Mouse (Mus musculus) adipocyte (in vitro differentiated cells): Measurements from ENCODE around the gene Slc25a44.
"Not testable (repeated sequence)": the region's sequence is repeated elsewhere in the genome, so short reads cannot be mapped to it uniquely, and the experiment has no call there.

ENCODE experiments used
- DNase-seq: peaks from one replicate; pipeline ENCODE4 v3.0.0-alpha.2; 2016; ENCODE audit warnings: low spot score

Gene Slc25a44

DNA sequence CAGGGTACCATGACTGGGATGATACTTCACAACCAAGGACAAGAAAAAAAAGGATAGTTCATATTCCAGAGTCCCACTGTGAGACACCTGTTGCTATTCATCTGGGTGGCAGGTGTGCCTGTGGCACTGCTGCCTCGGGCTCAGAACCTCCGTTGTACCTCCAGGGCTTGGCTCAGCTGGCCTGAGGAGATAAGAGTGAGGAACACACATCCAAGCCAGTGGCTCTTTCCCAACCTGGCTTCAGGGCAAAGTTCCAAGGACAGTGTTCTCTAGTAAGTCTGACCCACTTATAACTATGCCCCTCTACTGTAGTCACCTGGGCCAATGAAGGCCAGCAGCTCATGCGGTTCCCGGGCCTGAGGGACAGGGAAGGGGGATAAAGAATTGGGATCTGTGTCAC is 13.3 kb downstream of the Slc25a44 start:
- no peak for DNase-seq

DNA sequence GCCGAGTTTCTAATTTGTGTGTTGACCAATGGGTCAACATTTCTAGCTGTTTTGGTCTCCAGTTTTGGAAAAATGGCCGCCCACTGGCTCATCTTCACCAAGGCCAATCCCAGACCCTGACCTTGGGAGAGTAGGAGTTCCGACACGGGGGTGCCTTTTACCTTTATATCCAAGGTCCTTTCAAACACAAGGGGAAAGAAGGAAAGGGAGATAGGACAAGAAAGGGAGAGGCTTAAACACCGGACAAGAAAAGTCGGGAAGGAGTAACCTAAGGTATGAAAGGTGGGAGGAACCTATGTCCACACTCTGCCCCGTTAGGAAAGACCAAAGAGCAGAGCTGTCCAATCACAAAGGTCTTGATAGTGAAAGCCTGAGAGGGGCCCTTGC is 14.3 kb downstream of the Slc25a44 start:
- DNase-seq = no peak

DNA sequence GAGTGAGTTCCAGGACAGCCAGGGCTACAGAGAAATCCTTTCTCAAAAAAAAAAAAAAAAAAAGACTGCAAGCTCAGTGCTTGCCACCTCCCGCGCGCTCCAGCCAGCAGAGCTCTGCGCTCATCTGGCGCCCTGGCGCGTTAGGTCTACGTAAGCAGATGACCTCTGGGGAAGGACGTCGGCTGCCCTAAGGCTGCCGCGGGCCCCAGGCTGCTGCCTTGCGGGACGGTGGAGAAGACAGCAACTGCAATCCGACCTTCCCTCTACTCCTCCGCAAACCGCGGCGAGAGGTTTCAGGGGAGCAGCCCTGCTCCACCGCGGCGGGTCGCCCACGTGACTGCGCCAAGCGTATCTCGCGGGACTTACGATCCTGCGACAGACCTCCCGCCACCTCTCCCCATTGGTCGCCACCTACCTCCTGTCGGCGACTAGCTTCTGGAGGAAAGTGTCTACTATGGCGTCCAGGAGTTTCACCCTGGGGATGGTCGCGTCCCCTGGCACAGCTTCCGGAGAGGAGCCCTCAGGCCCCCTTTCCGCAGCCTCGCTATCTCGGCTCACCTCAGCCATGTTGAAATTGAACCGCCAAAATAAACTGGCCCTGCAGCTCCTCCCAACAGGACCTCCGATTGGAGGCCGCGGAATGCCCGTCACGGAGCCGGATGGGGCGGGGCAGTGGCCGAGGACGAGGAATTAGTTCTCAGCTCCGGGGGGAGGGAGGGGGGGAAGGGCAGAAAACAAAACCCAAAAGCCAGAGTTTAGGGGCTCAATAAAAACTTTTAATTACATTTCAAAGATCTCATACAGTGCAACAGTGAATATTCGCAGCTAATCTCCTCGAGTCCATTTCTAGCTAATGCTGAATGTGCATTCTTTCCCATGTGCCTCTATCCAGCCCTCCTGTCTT is 14.9 kb downstream of the Slc25a44 start, which contains the start of gene Pmf1:
Gene Pmf1 (minus strand): TSS at position 591 of the 904 bp plus-strand sequence.
- peak; percentile 90 for DNase-seq

DNA sequence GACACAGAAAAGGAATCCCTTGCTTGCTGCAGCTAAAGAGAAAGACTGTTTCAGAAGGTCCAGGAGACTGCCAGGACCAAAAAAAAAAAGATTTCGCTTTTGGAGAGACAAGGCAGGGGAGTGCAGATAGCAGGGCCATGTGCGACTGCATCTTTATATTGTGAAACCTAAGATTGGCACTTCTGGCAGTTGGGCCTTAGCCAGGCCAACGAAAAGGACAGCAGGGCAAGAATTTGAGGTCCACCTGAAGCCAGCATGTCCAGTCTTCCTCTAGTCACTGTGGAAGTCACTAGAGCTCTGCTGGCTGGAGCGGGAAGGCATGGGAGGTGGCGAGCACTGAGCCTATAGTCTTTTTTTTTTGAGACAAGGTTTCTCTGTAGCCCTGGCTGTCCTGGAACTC is 16.0 kb downstream of the Slc25a44 start:
- DNase-seq = peak; percentile 60

DNA sequence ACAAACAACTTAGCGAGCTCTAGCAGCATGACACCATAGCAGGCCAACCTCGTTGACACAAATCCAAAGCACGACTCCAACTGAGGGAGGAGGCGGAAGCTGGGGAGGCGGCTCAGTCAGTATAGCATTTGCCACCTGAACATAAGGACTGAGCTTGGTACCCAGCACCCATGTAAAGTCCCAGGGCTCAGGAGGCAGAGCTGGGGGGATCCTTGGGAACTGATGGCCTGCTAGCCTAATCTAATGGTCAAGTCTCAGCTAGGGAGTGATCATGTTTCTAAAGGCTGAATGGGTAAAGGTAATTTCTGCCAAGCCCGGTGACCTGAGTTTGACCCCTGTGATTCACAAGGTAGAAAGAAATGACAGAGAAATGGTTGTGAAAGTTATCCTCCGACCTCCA is 17.4 kb downstream of the Slc25a44 start:
- peak; percentile 8 for DNase-seq

DNA sequence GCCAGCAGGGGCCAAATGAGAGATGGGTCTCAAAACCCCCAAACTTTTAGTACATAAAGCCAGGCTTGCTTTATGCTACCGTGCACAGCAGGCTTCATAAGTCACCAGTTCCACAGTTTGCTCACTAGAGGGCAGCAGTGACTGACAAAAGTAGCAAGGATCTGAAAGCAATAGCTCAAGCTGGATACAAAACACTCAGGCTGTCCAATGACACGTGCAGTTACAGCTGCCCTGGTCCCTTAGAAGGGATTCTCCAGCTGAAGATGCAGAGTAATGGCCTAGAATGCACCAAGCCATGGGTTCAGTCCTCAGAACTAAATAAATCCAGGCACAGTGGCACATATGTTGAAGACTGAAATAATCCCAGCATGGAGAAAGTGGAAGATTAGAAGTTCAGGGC is 17.8 kb downstream of the Slc25a44 start:
- peak; percentile 92 for DNase-seq

DNA sequence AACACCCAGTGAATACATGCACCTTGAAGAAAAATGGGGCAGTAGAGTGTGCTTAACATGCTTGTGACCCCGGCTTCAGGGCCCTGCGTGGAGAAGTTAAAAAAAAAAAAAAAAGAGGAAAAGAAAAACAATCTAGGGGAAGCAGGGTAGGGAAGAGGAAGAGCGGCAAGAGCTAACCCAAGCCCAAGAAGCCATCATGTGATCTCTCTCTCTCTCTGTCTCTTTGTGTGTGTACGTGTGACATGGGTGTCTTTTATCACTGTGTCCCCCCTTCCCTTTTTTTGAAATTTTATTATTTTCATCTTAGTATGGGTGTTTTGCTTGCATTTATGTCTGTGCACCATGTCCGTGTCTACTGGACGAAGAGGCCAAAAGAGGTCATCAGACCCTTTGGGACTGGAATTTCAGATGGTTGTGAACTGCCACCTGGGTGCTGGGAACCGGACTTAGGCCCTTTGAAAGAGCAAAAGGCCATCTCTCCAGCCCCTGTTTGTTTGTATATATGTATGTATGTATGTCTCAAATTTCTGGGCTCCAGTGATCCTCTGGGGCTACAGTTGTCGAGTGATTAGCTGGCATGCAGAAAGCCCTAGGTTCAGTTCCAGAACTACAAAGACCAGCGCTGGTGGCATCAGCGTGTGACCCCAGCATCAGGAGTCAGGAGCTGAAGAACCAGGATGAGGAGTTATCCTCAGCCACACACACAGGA is 21.3 kb downstream of the Slc25a44 start:
- no peak for DNase-seq

DNA sequence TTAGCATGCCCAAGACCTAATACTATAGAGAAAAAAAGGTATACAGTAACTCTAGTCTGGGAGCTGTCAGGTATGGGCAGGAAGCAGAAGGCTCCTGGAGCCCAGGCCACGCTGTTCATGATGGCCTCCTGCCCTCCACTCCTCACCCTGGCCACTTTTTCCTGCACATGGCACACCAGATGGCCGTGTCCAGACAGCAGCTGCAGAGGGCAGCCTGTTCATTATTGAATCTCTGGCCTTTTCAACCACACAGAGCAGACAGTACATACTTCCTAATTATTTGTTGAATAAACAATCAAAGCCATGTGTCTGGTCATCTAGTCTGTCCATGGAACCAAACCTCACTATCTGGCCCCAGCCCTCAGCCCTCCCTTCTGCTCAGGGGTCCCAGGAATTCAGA is 26.3 kb downstream of the Slc25a44 start:
- no peak for DNase-seq

DNA sequence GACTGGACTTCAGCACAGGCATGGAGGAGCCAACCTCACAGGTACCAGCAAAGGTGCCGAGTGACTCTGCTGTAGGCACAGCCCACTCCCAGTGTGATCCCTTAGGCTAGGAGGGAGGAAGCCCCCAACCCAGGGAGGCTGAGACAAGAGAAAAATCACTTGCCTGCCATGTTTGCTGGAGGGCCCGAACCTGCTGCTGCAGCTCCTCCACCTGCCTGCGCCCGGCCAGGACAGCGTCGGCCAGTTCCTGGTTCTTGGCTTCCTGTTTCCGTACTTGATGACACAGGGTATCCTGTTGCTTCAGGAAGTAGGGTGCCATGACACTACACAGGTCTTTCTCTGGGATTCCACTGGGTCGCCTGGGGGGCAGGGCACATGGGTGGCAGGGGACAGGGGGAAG is 29.2 kb downstream of the Slc25a44 start:
- no peak for DNase-seq

DNA sequence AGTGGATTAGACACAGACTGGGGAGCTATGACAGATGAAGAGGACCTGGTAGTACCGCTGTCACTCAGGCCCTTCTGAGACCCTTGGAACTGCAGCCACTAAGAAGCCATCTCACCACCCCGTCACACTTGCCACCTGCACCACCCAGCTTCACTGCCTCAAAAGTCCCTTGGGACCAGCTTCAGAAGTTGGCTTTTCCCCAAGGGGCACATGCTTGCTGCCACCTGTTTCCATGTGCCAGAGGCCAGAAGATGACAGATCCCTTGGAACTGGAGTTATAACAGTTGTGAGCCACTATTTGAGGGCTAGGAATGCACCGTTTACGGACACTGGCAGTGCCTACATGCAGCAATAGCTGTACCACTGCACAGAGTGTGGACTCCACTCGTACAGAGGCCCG is 29.7 kb downstream of the Slc25a44 start:
- no peak for DNase-seq

DNA sequence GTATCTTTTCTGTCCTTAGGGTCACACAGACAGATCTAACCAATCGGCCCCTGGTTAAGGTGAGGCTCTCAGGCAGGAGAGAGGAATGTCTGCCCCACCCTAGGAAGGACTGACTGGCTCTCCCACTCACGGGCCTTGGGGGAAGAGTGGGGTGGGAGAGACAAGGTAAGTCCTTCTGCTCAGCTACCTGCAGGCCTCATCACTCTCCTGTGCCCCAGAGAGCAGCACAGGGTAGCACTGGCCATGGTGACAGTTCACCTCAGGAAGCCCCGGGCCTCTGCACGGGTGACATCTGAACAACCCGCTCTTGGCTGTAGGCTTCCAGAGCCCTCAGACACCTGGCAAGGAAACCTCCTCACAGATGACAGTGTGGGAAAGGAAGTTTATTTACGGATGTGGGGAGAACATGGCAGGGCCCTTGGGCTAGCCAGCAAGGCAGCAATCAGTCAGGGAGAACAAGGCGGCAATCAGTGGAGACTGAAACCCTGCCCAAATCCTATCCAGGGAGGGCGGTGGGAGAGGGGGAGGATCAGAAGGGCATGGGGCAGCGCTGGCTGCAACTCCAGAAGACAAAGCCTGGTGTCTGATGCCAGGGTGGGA is 31.1 kb downstream of the Slc25a44 start:
- DNase-seq = no peak

DNA sequence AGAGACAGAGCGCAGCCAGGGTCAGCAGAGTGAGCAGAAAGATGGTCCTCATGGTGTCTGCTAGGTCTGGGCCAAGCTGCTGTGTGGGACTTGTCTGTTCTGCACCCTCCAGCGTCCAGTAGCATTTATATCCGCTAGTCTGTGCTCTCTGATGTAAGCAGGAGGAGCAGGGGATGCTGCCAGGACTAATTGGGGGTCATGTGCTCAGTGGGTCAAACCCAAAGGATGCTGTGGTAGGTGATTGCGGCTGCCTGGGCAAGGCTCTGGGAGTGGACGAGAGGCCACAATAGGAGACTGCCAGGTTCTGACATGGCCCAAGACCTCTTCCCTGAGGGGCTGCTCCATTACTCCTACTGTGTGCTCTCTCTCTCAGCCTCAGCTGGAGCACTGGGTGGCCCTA is 40.6 kb downstream of the Slc25a44 start, which contains the start of gene Bglap:
Gene Bglap (minus strand): TSS at position 101 of the 400 bp plus-strand sequence.
- DNase-seq = no peak

DNA sequence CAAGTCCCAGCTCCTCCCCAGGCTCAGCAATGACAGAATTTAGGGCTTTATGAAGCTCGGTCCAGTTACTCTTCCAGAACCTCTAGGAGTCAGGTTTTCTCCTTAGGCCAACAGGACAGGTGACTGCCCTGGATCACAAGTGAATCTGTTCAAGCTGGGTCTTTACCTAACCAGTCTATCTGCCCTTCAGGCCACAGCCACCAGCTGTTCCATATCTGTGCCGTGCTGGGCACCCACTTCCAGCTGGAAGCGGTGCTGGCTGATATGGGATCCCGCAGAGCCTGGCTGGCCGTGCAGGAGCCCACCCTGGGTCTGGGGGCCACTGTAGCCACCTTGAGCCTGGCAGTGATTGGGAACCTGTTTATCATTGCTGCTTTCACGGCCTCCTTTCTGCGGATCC is 42.6 kb downstream of the Slc25a44 start:
- DNase-seq = not testable (repeated sequence)

DNA sequence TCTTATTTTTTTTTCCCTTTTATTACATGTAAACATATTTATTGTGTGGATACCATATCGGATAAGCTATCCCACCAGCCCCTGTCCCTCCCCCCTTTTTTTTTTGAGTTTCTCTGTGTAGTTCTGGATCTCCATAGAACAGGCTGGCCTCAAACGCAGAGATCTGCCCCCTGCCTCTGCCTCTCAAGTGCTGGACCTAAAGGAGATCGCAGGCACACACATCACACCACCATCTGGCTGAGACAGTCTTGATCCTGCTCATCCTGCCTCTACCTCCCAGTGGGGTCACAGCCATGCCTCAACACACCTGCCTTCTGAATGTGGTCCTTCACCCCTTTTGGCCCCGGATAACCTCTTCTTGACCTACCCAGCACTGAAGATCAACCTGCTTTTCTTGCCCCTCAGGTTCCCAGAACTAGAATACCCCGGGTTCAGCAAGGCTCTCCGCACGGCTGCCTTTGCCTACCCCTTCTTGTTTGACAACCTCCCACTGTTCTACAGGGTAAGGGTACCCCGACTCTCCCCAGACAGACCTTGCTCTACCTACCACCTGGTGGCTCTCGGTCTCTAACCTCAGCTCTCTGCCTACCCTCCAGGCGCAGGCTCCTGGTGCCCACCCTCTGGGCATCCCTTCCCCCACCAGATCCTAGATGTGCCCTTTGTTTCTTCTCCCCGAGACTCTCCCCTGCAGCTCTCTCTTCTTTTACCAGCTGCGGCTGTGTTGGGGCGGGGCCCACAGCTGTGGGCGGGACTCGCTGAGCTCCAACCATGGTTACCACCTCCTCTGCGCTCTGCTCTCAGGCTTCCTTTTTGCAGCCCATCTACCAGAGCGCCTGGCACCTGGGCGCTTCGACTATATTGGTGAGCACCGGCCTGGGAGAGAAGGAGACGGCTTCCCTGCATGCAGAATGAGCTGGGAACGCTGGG is 43.3 kb downstream of the Slc25a44 start:
- DNase-seq = not testable (repeated sequence)

DNA sequence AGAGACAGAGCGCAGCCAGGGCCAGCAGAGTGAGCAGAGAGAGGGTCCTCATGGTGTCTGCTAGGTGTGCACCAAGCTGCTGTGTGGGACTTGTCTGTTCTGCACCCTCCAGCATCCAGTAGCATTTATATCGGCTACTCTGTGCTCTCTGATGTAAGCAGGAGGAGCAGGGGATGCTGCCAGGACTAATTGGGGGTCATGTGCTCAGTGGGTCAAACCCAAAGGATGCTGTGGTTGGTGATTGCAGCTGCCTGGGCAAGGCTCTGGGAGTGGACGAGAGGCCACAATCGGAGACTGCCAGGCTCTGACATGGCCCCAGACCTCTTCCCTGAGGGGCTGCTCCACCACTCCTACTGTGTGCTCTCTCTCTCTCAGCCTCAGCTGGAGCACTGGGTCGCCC is 46.3 kb downstream of the Slc25a44 start, which contains the start of gene Bglap2:
Gene Bglap2 (minus strand): TSS at position 101 of the 400 bp plus-strand sequence.
- DNase-seq = not testable (repeated sequence)

DNA sequence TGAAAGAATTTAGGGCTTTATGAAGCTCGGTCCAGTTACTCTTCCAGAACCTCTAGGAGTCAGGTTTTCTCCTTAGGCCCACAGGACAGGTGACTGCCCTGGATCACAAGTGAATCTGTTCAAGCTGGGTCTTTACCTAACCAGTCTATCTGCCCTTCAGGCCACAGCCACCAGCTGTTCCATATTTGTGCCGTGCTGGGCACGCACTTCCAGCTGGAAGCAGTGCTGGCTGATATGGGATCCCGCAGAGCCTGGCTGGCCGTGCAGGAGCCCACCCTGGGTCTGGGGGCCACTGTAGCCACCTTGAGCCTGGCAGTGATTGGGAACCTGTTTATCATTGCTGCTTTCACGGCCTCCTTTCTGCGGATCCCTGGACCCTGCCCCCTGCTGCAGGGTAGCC is 48.3 kb downstream of the Slc25a44 start:
- DNase-seq = not testable (repeated sequence)

DNA sequence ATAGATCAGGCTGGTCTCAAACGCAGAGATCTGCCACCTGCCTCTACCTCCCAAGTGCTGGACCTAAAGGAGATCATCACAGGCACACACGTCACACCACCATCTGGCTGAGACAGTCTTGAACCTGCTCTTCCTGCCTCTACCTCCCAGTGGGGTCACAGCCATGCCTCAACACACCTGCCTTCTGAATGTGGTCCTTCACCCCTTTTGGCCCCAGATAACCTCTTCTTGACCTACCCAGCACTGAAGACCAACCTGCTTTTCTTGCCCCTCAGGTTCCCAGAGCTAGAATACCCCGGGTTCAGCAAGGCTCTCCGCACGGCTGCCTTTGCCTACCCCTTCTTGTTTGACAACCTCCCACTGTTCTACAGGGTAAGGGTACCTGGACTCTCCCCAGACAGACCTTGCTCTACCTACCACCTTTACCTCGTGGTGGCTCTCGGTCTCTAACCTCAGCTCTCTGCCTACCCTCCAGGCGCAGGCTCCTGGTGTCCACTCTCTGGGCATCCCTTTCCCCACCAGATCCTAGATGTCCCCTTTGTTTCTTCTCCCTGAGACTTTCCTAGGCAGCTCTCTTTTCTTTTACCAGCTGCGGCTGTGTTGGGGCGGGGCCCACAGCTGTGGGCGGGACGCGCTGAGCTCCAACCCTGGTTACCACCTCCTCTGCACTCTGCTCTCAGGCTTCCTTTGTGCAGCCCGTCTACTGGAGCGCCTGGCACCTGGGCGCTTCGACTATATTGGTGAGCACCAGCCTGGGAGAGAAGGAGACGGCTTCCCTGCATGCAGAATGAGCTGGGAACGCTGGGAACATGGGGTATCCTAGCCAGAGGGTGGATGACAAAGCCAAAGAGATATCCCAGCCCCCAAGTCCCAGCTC is 49.0 kb downstream of the Slc25a44 start:
- not testable (repeated sequence) for DNase-seq

DNA sequence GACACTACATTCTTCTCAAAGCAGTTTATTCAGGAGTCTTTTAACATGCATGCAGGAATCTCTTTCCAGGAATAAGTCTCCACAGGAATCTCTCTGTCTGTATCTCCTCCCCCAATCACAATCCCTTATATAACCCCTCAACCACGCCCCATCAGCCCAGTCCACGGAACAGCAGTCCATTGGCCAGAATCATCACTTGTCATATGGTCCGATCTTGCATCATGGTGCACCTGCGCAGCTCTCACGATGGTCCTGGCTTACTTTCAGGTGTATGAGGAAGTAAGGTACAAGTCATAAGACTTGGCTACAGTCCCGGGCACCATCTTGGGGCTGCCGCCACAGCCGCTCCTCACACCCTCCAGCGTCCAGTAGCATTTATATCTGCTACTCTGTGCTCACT is 52.3 kb downstream of the Slc25a44 start, which contains the start of gene Bglap3:
Gene Bglap3 (minus strand): TSS at position 101 of the 400 bp plus-strand sequence.
- DNase-seq = not testable (repeated sequence)

DNA sequence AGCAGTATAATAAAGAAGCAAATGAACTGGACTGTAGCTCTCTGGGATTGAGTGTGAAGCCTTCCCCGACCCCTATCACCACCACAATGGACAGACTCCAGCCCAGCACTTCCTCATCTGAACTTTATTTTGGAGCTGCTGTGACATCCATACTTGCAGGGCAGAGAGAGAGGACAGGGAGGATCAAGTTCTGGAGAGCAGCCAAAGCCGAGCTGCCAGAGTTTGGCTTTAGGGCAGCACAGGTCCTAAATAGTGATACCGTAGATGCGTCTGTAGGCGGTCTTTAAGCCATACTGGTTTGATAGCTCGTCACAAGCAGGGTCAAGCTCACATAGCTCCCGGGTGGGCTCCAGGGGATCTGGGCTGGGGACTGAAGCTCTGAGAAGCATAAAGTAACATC is 56.4 kb downstream of the Slc25a44 start:
- DNase-seq = not testable (repeated sequence)

DNA sequence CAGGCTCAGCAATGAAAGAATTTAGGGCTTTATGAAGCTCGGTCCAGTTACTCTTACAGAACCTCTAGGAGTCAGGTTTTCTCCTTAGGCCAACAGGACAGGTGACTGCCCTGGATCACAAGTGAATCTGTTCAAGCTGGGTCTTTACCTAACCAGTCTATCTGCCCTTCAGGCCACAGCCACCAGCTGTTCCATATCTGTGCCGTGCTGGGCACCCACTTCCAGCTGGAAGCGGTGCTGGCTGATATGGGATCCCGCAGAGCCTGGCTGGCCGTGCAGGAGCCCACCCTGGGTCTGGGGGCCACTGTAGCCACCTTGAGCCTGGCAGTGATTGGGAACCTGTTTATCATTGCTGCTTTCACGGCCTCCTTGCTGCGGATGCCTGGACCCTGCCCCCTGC is 57.4 kb downstream of the Slc25a44 start:
- not testable (repeated sequence) for DNase-seq
